Mouse (Mus musculus) stomach, embryonic 16.5 days (tissue): Measurements from ENCODE around the gene Rbm20. TPM values are rescaled to one million over a fixed set of nuclear protein-coding genes. Genes with fewer than 3 reads are reported as not detected.
A peak's percentile ranks its signal among the peaks of the same experiment; 100 is the strongest.
"Not testable (repeated sequence)": the region's sequence is repeated elsewhere in the genome, so short reads cannot be mapped to it uniquely, and the experiment has no call there.

ENCODE experiments used
- ATAC-seq: fragments of 200-750 bp; cut with Nextera tagmentation; 2 replicates; pipeline ENCODE4 v1.8.0; 2017; ENCODE audit warnings: moderate number of reproducible peaks, moderate TSS enrichment; ENCODE audit not compliant: insufficient read depth, low FRiP score
- H3K27ac ChIP-seq: fragments of 300-500 bp; sonication (generic); 2 replicates; pipeline ENCODE4 v1.5.1; 2014; ENCODE audit warnings: low read length
- H3K27me3 ChIP-seq: fragments of 300-500 bp; sonication (generic); 2 replicates; pipeline ENCODE4 v1.6.1; 2014; ENCODE audit warnings: low read length, control low read depth, mixed read lengths; ENCODE audit not compliant: control insufficient read depth, insufficient read depth
- H3K36me3 ChIP-seq: fragments of 300-500 bp; sonication (generic); 2 replicates; pipeline ENCODE4 v1.6.1; 2014; ENCODE audit warnings: low read length; ENCODE audit not compliant: control insufficient read depth, insufficient read depth
- H3K4me1 ChIP-seq: fragments of 300-500 bp; sonication (generic); 2 replicates; pipeline ENCODE4 v1.6.1; 2014; ENCODE audit warnings: low read length, control low read depth, mixed read lengths; ENCODE audit not compliant: control insufficient read depth, insufficient read depth
- H3K4me2 ChIP-seq: fragments of 300-500 bp; sonication (generic); 2 replicates; pipeline ENCODE4 v1.6.1; 2014; ENCODE audit warnings: low read depth, low read length, mixed read lengths
- H3K4me3 ChIP-seq: fragments of 300-500 bp; sonication (generic); replicated peaks from 2 replicates; pipeline ENCODE4 v1.5.1; 2014; ENCODE audit warnings: mild to moderate bottlenecking, low read length
- H3K9ac ChIP-seq: fragments of 300-500 bp; sonication (generic); 2 replicates; pipeline ENCODE4 v1.6.1; 2014; ENCODE audit warnings: low read length
- H3K9me3 ChIP-seq: fragments of 300-500 bp; sonication (generic); replicated peaks from 2 replicates; pipeline ENCODE4 v1.6.1; 2016; ENCODE audit warnings: low read length, control low read depth; ENCODE audit not compliant: control insufficient read depth
- WGBS: fragments of 180-500 bp; shearing (Covaris S2); extraction: QIAGEN DNeasy Blood & Tissue Kit; methylation state at CpG from one replicate; pipeline ENCODE4 v1.1.7; 2014; 5-methylcytosine and 5-hydroxymethylcytosine counted together
- polyA plus RNA-seq: library from polyadenylated mRNA; unstranded; fragments of >200 nt; fragmentation: Nextera tagmentation; extraction: Ambion mirVana; gene quantifications from 2 replicates; pipeline ENCODE4 v1.2.1, GENCODE M21; 2015

Rbm20 gene
- polyA plus RNA-seq, 1 experiment from 2014 or later: 1.4 TPM

DNA sequence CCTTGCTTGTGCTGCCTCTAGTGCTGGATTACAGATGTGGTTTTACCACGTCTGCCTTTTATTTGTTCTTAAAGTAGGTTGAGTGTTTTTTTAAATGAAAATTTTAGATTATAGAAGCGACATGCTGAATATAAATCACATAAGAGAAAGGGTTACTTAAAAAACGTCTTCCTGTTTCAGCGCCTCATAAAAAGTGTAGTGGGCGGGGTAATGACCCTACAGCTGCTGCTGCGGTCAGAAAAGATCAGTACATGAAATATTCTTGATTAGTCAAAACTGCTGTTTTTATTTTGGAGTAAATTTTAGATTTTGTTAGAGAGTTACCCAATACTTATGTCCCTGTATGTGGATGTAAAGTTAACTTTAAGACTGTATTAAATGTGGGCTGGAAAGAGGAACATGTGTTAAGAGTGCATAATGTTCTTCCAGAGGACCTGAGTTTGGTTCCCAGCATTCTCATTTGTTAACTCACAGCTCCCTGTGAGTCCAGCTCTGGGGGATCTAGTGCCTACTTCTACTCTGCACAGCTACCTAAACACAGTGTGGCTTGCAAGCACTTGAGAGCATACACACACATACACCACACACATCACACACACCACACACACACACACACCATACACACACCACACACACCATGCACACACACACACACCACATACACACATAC, 229.1 kb downstream of the Rbm20 start:
- H3K9me3 ChIP-seq: no peaks in the 10 kb centered on the region
- no peaks in the 10 kb centered on the region for H3K27me3 ChIP-seq
- H3K4me1 ChIP-seq: peaks cover 22% of the 10 kb centered on the region
- ATAC-seq: no peak
- no peak overlapping the region for H3K9ac ChIP-seq
- peak overlapping the region; percentile 74 for H3K4me2 ChIP-seq
- no peak overlapping the region for H3K27ac ChIP-seq
- peak overlapping the region; percentile 17; the same call in 1 of the 2 replicates for H3K4me3 ChIP-seq
- H3K36me3 ChIP-seq: peaks cover 14% of the 10 kb centered on the region
- 27% methylated on average over 6 of the region's 6 CpGs for WGBS

GRCm38 (mm10) chr19:53906703-53907070, 229.6 kb downstream of the Rbm20 start:
- Histone ChIP-seq H3K4me1 (peaks cover 21% of the 10 kb centered on the region), H3K36me3 (peaks cover 17% of the 10 kb centered on the region)
- not testable (repeated sequence) for ATAC-seq, H3K9me3 ChIP-seq, H3K4me3 ChIP-seq, H3K9ac ChIP-seq, H3K27ac ChIP-seq, H3K4me2 ChIP-seq, H3K27me3 ChIP-seq

DNA sequence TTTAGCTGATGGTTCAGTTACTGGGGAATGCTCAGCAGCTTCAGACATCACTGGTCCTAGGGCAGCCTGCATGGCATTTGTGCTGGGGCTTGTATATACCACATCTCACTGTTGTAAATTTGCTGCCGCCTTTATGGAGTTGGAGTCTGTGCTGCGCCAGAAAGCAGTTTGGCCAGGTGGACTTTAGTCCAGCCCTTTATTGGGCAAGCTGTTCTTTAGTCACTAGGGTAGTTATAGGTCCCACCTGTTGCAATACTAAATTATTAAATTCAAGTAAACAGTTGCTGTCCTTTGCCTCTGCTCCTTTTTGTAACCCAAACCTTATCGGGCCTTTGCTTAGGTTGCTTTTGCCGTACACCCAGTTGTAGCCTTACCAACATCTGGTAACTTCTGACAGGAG, 237.8 kb downstream of the Rbm20 start:
- H3K27me3 ChIP-seq: no peaks in the 10 kb centered on the region
- ATAC-seq: no peak
- H3K4me1 ChIP-seq: no peaks in the 10 kb centered on the region
- H3K9me3 ChIP-seq: no peaks in the 10 kb centered on the region
- no peak overlapping the region for H3K4me2 ChIP-seq
- no peak overlapping the region for H3K27ac ChIP-seq
- H3K9ac ChIP-seq: no peak overlapping the region
- no peak overlapping the region for H3K4me3 ChIP-seq
- WGBS: 91% methylated on average over 4 of the region's 4 CpGs
- peaks cover 36% of the 10 kb centered on the region for H3K36me3 ChIP-seq

Other genes with a start within 250 kb of the Rbm20 start
- 5.9 and 6.1 TPM in 2 replicates for gene Dusp5, start 148.2 kb upstream of the Rbm20 start, polyA plus RNA-seq
- 258 and 338 TPM in 2 replicates for gene Nutf2-ps1, start 88.2 kb upstream of the Rbm20 start, polyA plus RNA-seq
- 55.2 and 60.2 TPM in 2 replicates for gene Smc3, start 76.9 kb upstream of the Rbm20 start, polyA plus RNA-seq
- 94.1 and 101 TPM in 2 replicates for gene Pdcd4, start 214.9 kb downstream of the Rbm20 start, polyA plus RNA-seq